Mouse (Mus musculus): ENCODE data around the gene Ccdc107. TPM values are rescaled to one million over a fixed set of nuclear protein-coding genes. Genes with fewer than 3 reads are reported as not detected.

The Ccdc107 gene
- polyA plus RNA-seq, 1 experiment from 2014 or later: 73.1 TPM

- H3K4me1 ChIP-seq (replicated peaks): peaks cover 18% of the 10 kb centered on the region
- ATAC-seq (ENCODE audit: low read depth): no peak
- no peak overlapping the region for H3K4me2 ChIP-seq
- 80% methylated on average over 4 of the region's 4 CpGs for WGBS
- H3K9me3 ChIP-seq: no peaks in the 10 kb centered on the region
- H3K36me3 ChIP-seq: no peaks in the 10 kb centered on the region
- H3K27ac ChIP-seq (replicated peaks): no peak overlapping the region
- H3K27me3 ChIP-seq: peaks cover 38% of the 10 kb centered on the region
- no peak overlapping the region for H3K4me3 ChIP-seq
- no peak overlapping the region for H3K9ac ChIP-seq
These were observed 11.6 kb downstream of the Ccdc107 start for GRCm38 (mm10) chr4:43504269-43504668.

- H3K4me2 ChIP-seq: no peak overlapping the region
- H3K27ac ChIP-seq (replicated peaks): no peak overlapping the region
- H3K4me1 ChIP-seq (replicated peaks): peaks cover 17% of the 10 kb centered on the region
- H3K9me3 ChIP-seq: no peaks in the 10 kb centered on the region
- H3K36me3 ChIP-seq: no peaks in the 10 kb centered on the region
- H3K9ac ChIP-seq: no peak overlapping the region
- H3K27me3 ChIP-seq: peaks cover 42% of the 10 kb centered on the region
- no peak for ATAC-seq (ENCODE audit: low read depth)
- no peak overlapping the region for H3K4me3 ChIP-seq
- WGBS: 62% methylated on average over 8 of the region's 8 CpGs
These were observed 13.4 kb downstream of the Ccdc107 start for GRCm38 (mm10) chr4:43506074-43506473.

DNA sequence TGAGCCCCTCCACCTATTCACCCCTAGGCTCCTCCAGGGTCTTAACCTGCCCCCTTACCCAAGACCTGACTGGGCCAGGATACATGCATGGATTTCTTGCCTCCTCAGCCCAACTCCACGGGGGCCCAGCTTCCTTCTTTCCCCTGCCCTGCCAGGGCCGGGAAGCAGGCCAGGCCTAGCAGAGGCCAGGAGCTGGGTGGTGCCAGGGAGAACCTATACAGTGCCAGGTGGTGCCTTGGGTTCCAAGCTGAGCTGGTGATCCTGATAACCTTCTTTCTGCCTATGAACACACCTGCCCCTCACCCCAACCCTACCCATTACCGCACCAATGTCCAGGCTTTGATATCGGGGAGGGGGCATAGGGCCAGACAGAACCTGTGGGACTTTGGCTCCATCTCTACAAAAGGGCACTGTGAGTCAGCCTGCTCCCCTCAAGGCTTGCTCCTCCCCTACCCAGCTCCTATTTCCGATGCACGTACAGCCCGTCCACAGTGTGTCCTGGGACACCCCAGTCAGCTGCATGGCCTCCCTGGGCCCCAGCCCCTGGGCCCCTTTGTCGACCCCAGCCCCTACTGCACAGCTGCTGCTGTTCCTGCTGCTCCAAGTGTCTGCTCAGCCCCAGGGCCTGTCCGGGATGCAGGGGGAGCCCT lies 14.0 kb downstream of the Ccdc107 start, which contains the start of gene Car9:
Car9 (plus strand) TSS at position 431 of the 650 bp plus-strand sequence.
- H3K4me1 ChIP-seq (replicated peaks): peaks cover 17% of the 10 kb centered on the region
- ATAC-seq (ENCODE audit: low read depth): no peak
- no peak within 1 kb of the TSS for H3K27ac ChIP-seq (replicated peaks)
- H3K4me2 ChIP-seq: no peak within 1 kb of the TSS
- WGBS: 53% methylated on average over 9 of the region's 9 CpGs
- H3K27me3 ChIP-seq: peaks cover 42% of the 10 kb centered on the region
- no peak within 1 kb of the TSS for H3K9ac ChIP-seq
- H3K4me3 ChIP-seq: no peak within 1 kb of the TSS
- no peaks in the 10 kb centered on the region for H3K9me3 ChIP-seq
- H3K36me3 ChIP-seq: no peaks in the 10 kb centered on the region

GRCm38 (mm10) chr4:43507938-43508665 lies 15.4 kb downstream of the Ccdc107 start:
- 12% methylated on average over 21 of the region's 22 CpGs for WGBS
- Histone ChIP-seq H3K9me3 (no peaks in the 10 kb centered on the region), H3K27me3 (peaks cover 48% of the 10 kb centered on the region), H3K4me2 (peak overlapping the region; percentile 55), H3K9ac (peak overlapping the region; percentile 55), H3K4me1 (replicated peaks) (peaks cover 17% of the 10 kb centered on the region), H3K27ac (replicated peaks) (no peak overlapping the region), H3K36me3 (no peaks in the 10 kb centered on the region), H3K4me3 (peak overlapping the region; percentile 35)
- ATAC-seq (ENCODE audit: low read depth): peak; percentile 65; the same call in 1 of the 2 replicates

- H3K4me2 ChIP-seq: peak overlapping the region; percentile 55
- peaks cover 17% of the 10 kb centered on the region for H3K4me1 ChIP-seq (replicated peaks)
- no peaks in the 10 kb centered on the region for H3K36me3 ChIP-seq
- ATAC-seq (ENCODE audit: low read depth): 0 out of 2 replicates have a peak, but pooled peaks have one; percentile 28
- H3K9me3 ChIP-seq: no peaks in the 10 kb centered on the region
- no peak overlapping the region for H3K27ac ChIP-seq (replicated peaks)
- WGBS: 5% methylated on average over 13 of the region's 13 CpGs
- H3K27me3 ChIP-seq: peaks cover 48% of the 10 kb centered on the region
- H3K4me3 ChIP-seq: peak overlapping the region; percentile 35
- peak overlapping the region; percentile 55 for H3K9ac ChIP-seq
These were observed 15.9 kb downstream of the Ccdc107 start for GRCm38 (mm10) chr4:43508666-43508997.

GRCm38 (mm10) chr4:43509109-43509508 lies 16.4 kb downstream of the Ccdc107 start:
- peak overlapping the region; percentile 35; the same call in 1 of the 2 replicates for H3K4me3 ChIP-seq
- no peaks in the 10 kb centered on the region for H3K9me3 ChIP-seq
- no peak for ATAC-seq (ENCODE audit: low read depth)
- H3K4me1 ChIP-seq (replicated peaks): peaks cover 17% of the 10 kb centered on the region
- H3K27ac ChIP-seq (replicated peaks): no peak overlapping the region
- H3K4me2 ChIP-seq: peak overlapping the region; percentile 55
- no peaks in the 10 kb centered on the region for H3K36me3 ChIP-seq
- peak overlapping the region; percentile 55; the same call in 1 of the 2 replicates for H3K9ac ChIP-seq
- WGBS: 17% methylated on average over 9 of the region's 9 CpGs
- peaks cover 48% of the 10 kb centered on the region for H3K27me3 ChIP-seq

- no peak overlapping the region for H3K9ac ChIP-seq
- no peaks in the 10 kb centered on the region for H3K36me3 ChIP-seq
- 80% methylated on average over 19 of the region's 19 CpGs for WGBS
- H3K4me2 ChIP-seq: no peak overlapping the region
- no peak for ATAC-seq (ENCODE audit: low read depth)
- peaks cover 17% of the 10 kb centered on the region for H3K4me1 ChIP-seq (replicated peaks)
- no peak overlapping the region for H3K4me3 ChIP-seq
- H3K27me3 ChIP-seq: peaks cover 34% of the 10 kb centered on the region
- H3K9me3 ChIP-seq: no peaks in the 10 kb centered on the region
- H3K27ac ChIP-seq (replicated peaks): no peak overlapping the region
These were observed 19.2 kb downstream of the Ccdc107 start for GRCm38 (mm10) chr4:43511675-43512454.

DNA sequence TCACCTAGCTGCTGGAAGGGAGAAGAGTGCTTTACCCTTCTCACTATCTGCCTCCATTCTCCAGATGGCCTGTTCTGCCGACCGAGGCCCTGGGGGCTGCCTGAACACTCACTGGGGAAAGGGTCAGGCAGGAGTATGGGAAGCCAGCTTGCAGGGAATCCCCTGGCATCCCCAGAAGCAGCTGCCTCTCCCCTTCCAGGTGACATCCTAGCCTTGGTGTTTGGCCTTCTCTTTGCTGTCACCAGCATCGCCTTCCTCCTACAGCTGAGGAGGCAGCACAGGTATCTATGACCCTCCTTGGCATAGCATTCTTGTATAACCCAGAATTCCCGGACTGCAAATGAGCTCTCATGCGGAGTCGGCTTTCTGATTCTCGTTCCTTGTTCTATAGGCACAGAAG lies 20.0 kb downstream of the Ccdc107 start:
- Histone ChIP-seq H3K27ac (replicated peaks) (no peak overlapping the region), H3K9ac (no peak overlapping the region), H3K9me3 (no peaks in the 10 kb centered on the region), H3K4me2 (no peak overlapping the region), H3K4me3 (no peak overlapping the region), H3K36me3 (no peaks in the 10 kb centered on the region), H3K4me1 (replicated peaks) (peaks cover 17% of the 10 kb centered on the region), H3K27me3 (peaks cover 26% of the 10 kb centered on the region)
- no peak for ATAC-seq (ENCODE audit: low read depth)
- WGBS: 75% methylated on average over 7 of the region's 7 CpGs

GRCm38 (mm10) chr4:43513300-43513699 lies 20.6 kb downstream of the Ccdc107 start:
- Histone ChIP-seq H3K36me3 (no peaks in the 10 kb centered on the region), H3K4me2 (no peak overlapping the region), H3K4me3 (no peak overlapping the region), H3K9me3 (no peaks in the 10 kb centered on the region), H3K27ac (replicated peaks) (no peak overlapping the region), H3K27me3 (peaks cover 25% of the 10 kb centered on the region), H3K4me1 (replicated peaks) (peaks cover 10% of the 10 kb centered on the region), H3K9ac (no peak overlapping the region)
- 87% methylated on average over 4 of the region's 4 CpGs for WGBS
- no peak for ATAC-seq (ENCODE audit: low read depth)

- H3K36me3 ChIP-seq: no peaks in the 10 kb centered on the region
- no peaks in the 10 kb centered on the region for H3K9me3 ChIP-seq
- H3K9ac ChIP-seq: no peak overlapping the region
- peaks cover 7% of the 10 kb centered on the region for H3K4me1 ChIP-seq (replicated peaks)
- H3K27me3 ChIP-seq: peaks cover 24% of the 10 kb centered on the region
- no peak overlapping the region for H3K4me2 ChIP-seq
- H3K4me3 ChIP-seq: no peak overlapping the region
- ATAC-seq (ENCODE audit: low read depth): no peak
- no peak overlapping the region for H3K27ac ChIP-seq (replicated peaks)
- 81% methylated on average over 4 of the region's 4 CpGs for WGBS
These were observed 21.1 kb downstream of the Ccdc107 start for GRCm38 (mm10) chr4:43513791-43514190.

DNA sequence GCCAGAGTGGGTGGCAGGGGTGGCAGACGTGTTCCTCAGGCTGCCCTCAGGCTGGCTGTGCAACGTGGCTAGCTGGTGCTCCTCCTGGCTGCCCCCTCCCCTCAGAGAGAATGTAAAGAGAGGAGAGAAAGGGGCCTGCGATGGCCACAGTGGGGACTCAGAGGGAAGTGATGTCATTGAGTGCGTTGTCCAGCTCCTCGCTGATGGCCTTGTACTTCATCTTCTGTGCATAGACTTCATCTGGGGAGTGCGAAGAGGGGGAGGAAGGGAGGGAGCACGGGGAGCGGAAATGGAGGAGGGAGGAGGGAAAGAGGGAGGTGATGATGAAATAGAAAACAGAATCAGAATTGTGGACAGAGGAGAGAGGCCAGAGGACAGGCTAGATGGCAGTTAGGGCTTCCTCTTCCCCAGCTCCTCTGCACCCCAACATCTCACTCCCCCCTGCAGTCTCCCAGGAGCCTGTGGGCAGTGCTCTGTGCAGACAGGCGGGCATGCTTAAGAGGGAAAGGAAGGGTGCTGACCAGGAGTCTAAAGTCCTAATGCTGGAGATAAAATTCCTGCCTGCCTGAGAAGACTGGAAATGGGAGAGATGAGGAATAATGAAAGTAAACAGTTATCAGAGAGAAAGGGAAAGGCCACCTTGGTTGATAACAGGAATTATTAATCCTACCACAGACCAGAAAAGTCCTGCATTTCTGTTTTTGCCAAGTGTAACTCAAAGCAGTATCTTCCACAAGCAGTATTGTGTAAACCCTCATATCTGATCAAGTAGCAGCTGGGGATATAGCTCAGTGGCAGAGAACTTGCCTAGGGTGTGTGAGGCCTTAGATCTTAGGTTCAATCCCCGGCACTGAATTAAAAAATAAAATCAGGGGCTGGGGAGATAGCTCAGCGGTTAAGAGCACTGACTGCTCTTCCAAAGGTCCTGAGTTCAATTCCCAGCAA lies 23.3 kb downstream of the Ccdc107 start:
- Histone ChIP-seq H3K36me3 (no peaks in the 10 kb centered on the region), H3K4me3 (no peak overlapping the region), H3K4me2 (no peak overlapping the region), H3K9me3 (no peaks in the 10 kb centered on the region), H3K27me3 (peaks cover 25% of the 10 kb centered on the region), H3K9ac (no peak overlapping the region), H3K4me1 (replicated peaks) (peaks cover 16% of the 10 kb centered on the region), H3K27ac (replicated peaks) (no peak overlapping the region)
- no peak for ATAC-seq (ENCODE audit: low read depth)
- WGBS: 75% methylated on average over 11 of the region's 11 CpGs

Measured in neural tube, embryonic 13.5 days (tissue).